In genomic region chr14:20785231-20785630, GRCm38 (mm10) we compare ENCODE assay signal across 8 mouse cellular contexts. TPM values are rescaled to one million over a fixed set of nuclear protein-coding genes. Genes with fewer than 3 reads are reported as not detected.
DNase-seq lines count a peak whose midpoint lies in the region; ATAC-seq lines count a peak whose summit lies in the region.

No protein-coding gene starts in this region.

- H3K27ac ChIP-seq in forebrain, embryonic 12.5 days, result no peak overlapping the region
- no peak overlapping the region for H3K27ac ChIP-seq in forebrain, embryonic 11.5 days (ENCODE audit: low read depth, low read length)
- peak overlapping the region; percentile 69; the same call in 1 of the 2 replicates for H3K27ac ChIP-seq in intestine, embryonic 16.5 days (ENCODE audit: low read length)

- ATAC-seq in forebrain, embryonic 12.5 days (ENCODE audit: low FRiP score), result no peak
- ATAC-seq in forebrain, embryonic 11.5 days (replicated peaks; ENCODE audit: low FRiP score), result no peak
- no peak for ATAC-seq in intestine, embryonic 16.5 days
- ATAC-seq in neutrophil, adult 5-6 weeks (ENCODE audit: extremely low read depth, insufficient number of reproducible peaks, low FRiP score, poor library complexity, severe bottlenecking), result peak; percentile 91

- no peak for DNase-seq in forebrain, embryonic 11.5 days (ENCODE audit: low spot score)
- peak; percentile 82 for DNase-seq in CD4-positive, CD25-positive, alpha-beta regulatory T cell, adult 2 months (ENCODE audit: low read depth, low spot score)
- no peak for DNase-seq in ovary, postnatal 14 days (ENCODE audit: low spot score)
- no peak for DNase-seq in cerebellum, adult 11 months
- DNase-seq in adrenal gland, postnatal 36 days, result no peak

- no peak overlapping the region for H3K4me3 ChIP-seq in forebrain, embryonic 12.5 days (replicated peaks)
- H3K4me3 ChIP-seq in forebrain, embryonic 11.5 days (ENCODE audit: low read depth, low read length), result no peak overlapping the region
- no peak overlapping the region for H3K4me3 ChIP-seq in intestine, embryonic 16.5 days (ENCODE audit: low read length)

- no peaks in the 10 kb centered on the region for H3K9me3 ChIP-seq in forebrain, embryonic 12.5 days
- no peaks in the 10 kb centered on the region for H3K9me3 ChIP-seq in forebrain, embryonic 11.5 days (ENCODE audit: control insufficient read depth, low read length)
- no peaks in the 10 kb centered on the region for H3K9me3 ChIP-seq in intestine, embryonic 16.5 days (ENCODE audit: control insufficient read depth, low read length)

- peaks cover 78% of the 10 kb centered on the region for H3K36me3 ChIP-seq in forebrain, embryonic 12.5 days (replicated peaks)
- no peaks in the 10 kb centered on the region; the same call in 1 of the 2 replicates for H3K36me3 ChIP-seq in forebrain, embryonic 11.5 days (ENCODE audit: control insufficient read depth, insufficient read depth, low read length)
- H3K36me3 ChIP-seq in intestine, embryonic 16.5 days (ENCODE audit: control insufficient read depth, insufficient read depth, low read length), result peaks cover 4% of the 10 kb centered on the region; the same call in 1 of the 2 replicates

- H3K4me1 ChIP-seq in forebrain, embryonic 12.5 days, result peaks cover 14% of the 10 kb centered on the region
- H3K4me1 ChIP-seq in forebrain, embryonic 11.5 days (replicated peaks; ENCODE audit: control insufficient read depth, insufficient read depth, low read length), result no peaks in the 10 kb centered on the region
- H3K4me1 ChIP-seq in intestine, embryonic 16.5 days (ENCODE audit: control insufficient read depth, insufficient read depth, low read length), result peaks cover 29% of the 10 kb centered on the region

- H3K9ac ChIP-seq in forebrain, embryonic 12.5 days, result 0 out of 2 replicates have a peak overlapping the region, but pooled peaks have one; percentile 25
- H3K9ac ChIP-seq in forebrain, embryonic 11.5 days (ENCODE audit: low read length), result no peak overlapping the region
- 0 out of 2 replicates have a peak overlapping the region, but pooled peaks have one; percentile 28 for H3K9ac ChIP-seq in intestine, embryonic 16.5 days (ENCODE audit: low read depth, low read length)

- no peak overlapping the region for H3K4me2 ChIP-seq in forebrain, embryonic 12.5 days
- H3K4me2 ChIP-seq in forebrain, embryonic 11.5 days (ENCODE audit: low read depth, low read length, severe bottlenecking), result no peak overlapping the region
- H3K4me2 ChIP-seq in intestine, embryonic 16.5 days (ENCODE audit: low read depth, low read length), result no peak overlapping the region

- 90% methylated on average over 1 of the region's 1 CpGs for WGBS in forebrain, embryonic 12.5 days
- WGBS in forebrain, embryonic 11.5 days, result 83% methylated on average over 1 of the region's 1 CpGs
- WGBS in intestine, embryonic 16.5 days, result 79% methylated on average over 1 of the region's 1 CpGs

- no peaks in the 10 kb centered on the region for H3K27me3 ChIP-seq in forebrain, embryonic 12.5 days
- H3K27me3 ChIP-seq in forebrain, embryonic 11.5 days (ENCODE audit: control insufficient read depth, insufficient read depth, low read length), result no peaks in the 10 kb centered on the region
- H3K27me3 ChIP-seq in intestine, embryonic 16.5 days (replicated peaks; ENCODE audit: control insufficient read depth, insufficient read depth, low read length), result no peaks in the 10 kb centered on the region

RNA-seq across cellular contexts. Expression of gene Camk2g, which starts 8.7 kb away (rescaled TPM):
- 54.1 and 60.4 TPM in 2 replicates for polyA plus RNA-seq in forebrain, embryonic 12.5 days (2016; fragmentation: Nextera tagmentation; extraction: Ambion mirVana)
- polyA plus RNA-seq in forebrain, embryonic 11.5 days (2014; fragmentation: Nextera tagmentation; extraction: Ambion mirVana), result 46.8 and 52.0 TPM in 2 replicates
- polyA plus RNA-seq in intestine, embryonic 16.5 days (2015; fragmentation: Nextera tagmentation; extraction: Ambion mirVana), result 33.6 and 35.8 TPM in 2 replicates
- 53.7 and 64.2 TPM in 2 replicates for total RNA-seq in neutrophil, adult 5-6 weeks (2017)
- 10 to 100 TPM; 45.8 to 54.6 TPM for total RNA-seq in adrenal gland, postnatal 36 days (2021)

RNA-seq across cellular contexts. Expression of gene Ndst2, which starts 50.9 kb away (rescaled TPM):
- 22.3 and 24.5 TPM in 2 replicates for polyA plus RNA-seq in forebrain, embryonic 12.5 days (2016; fragmentation: Nextera tagmentation; extraction: Ambion mirVana)
- 25.7 and 32.5 TPM in 2 replicates for polyA plus RNA-seq in forebrain, embryonic 11.5 days (2014; fragmentation: Nextera tagmentation; extraction: Ambion mirVana)
- polyA plus RNA-seq in intestine, embryonic 16.5 days (2015; fragmentation: Nextera tagmentation; extraction: Ambion mirVana), result 18.3 and 21.2 TPM in 2 replicates
- 18.2 and 21.4 TPM in 2 replicates for total RNA-seq in neutrophil, adult 5-6 weeks (2017)
- 10 to 100 TPM; 24.1 to 26.2 TPM for total RNA-seq in adrenal gland, postnatal 36 days (2021)

RNA-seq across cellular contexts. Expression of gene Plau, which starts 51.2 kb away (rescaled TPM):
- 0.10 and 0.15 TPM in 2 replicates for polyA plus RNA-seq in forebrain, embryonic 12.5 days (2016; fragmentation: Nextera tagmentation; extraction: Ambion mirVana)
- polyA plus RNA-seq in forebrain, embryonic 11.5 days (2014; fragmentation: Nextera tagmentation; extraction: Ambion mirVana), result 0.25 and 0.31 TPM in 2 replicates
- polyA plus RNA-seq in intestine, embryonic 16.5 days (2015; fragmentation: Nextera tagmentation; extraction: Ambion mirVana), result 2.7 and 2.9 TPM in 2 replicates
- total RNA-seq in neutrophil, adult 5-6 weeks (2017), result 0.12 and 0.81 TPM in 2 replicates
- 10 to 100 TPM; 33.9 to 59.2 TPM for total RNA-seq in adrenal gland, postnatal 36 days (2021)
